Mouse (Mus musculus) central nervous system, embryonic 11.5 days (tissue): ENCODE measurements around the gene Ccser2. TPM values are rescaled to one million over a fixed set of nuclear protein-coding genes. Genes with fewer than 3 reads are reported as not detected.

Source experiments
- polyA plus RNA-seq: library from polyadenylated mRNA; depleted of rRNA; stranded (reverse); fragments of >200 nt; gene quantifications from 2 replicates; pipeline ENCODE4 v1.2.3, GENCODE M21; 2012; rRNA removed

The Ccser2 gene
- polyA plus RNA-seq = 13.8 and 22.1 TPM in 2 replicates

DNA sequence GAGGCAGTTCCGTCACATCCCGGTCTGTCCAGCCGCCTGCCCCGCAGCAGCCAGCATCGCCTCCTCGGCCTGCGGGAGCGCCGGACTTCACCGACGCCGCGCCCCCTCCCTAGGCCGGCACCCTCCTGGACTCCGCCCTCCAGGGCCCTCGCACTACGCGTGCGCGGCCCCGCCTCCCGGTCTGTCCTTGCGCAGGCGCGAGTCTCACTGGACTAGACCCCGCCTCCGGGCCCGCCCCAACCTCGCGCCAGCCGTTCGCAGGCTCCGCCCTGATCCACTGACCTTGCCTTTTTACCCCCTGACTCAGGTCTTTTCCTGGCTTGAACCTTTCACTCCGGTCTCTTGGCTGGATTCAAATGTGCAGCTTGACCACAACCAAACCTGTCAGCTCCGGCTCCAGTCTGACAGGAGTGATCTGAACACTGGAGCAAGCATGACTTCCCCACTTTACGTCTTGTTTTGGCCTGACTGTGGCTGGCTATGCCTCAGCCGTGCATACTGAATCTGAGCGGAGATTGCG is at the start of gene Ccser2:
TSS of gene Ccser2 (minus strand) at position 150 of the 520 bp plus-strand sequence.

Other genes starting within 250 kb of the Ccser2 start
- gene Rgr, start 80.2 kb upstream of the Ccser2 start, polyA plus RNA-seq = 0.05 TPM in 1 of 2 replicates, not detected in the other
- gene Lrit1, start 86.1 kb upstream of the Ccser2 start, polyA plus RNA-seq = 0.01 TPM in 1 of 2 replicates, not detected in the other
- not detected in 2 replicates for gene Lrit2, start 99.2 kb upstream of the Ccser2 start, polyA plus RNA-seq
- 0.79 and 2.1 TPM in 2 replicates for gene Cdhr1, start 129.6 kb upstream of the Ccser2 start, polyA plus RNA-seq
- 0.16 and 0.29 TPM in 2 replicates for gene 2610528A11Rik, start 145.2 kb upstream of the Ccser2 start, polyA plus RNA-seq
- gene Ghitm, start 166.5 kb upstream of the Ccser2 start, polyA plus RNA-seq = 108 and 112 TPM in 2 replicates